Mouse (Mus musculus): ENCODE measurements at regions not wholly inside any gene's neighbourhood (a gene's known extent, or its start where the extent isn't known, plus 50 kb on each side); places are given as distances from the start of the nearest gene placed in this dataset.
"Not testable (repeated sequence)": the region's sequence is repeated elsewhere in the genome, so short reads cannot be mapped to it uniquely, and the experiment has no call there.

- H3K36me3 ChIP-seq (ENCODE audit: control insufficient read depth, insufficient read depth, low read length) = no peaks in the 10 kb centered on the region
- no peak overlapping the region for H3K4me2 ChIP-seq (ENCODE audit: low read length)
- no peaks in the 10 kb centered on the region for H3K4me1 ChIP-seq (ENCODE audit: control insufficient read depth, insufficient read depth, low read length)
- no peak for ATAC-seq
- no peak overlapping the region for H3K27ac ChIP-seq (ENCODE audit: low read length)
- H3K27me3 ChIP-seq (ENCODE audit: control insufficient read depth, insufficient read depth, low read depth, low read length) = no peaks in the 10 kb centered on the region
- no peak overlapping the region for H3K9ac ChIP-seq (ENCODE audit: low read depth, low read length)
- whole genome bisulfite sequencing = 100% methylated on average over 3 of the region's 3 CpGs
- no peak overlapping the region for H3K4me3 ChIP-seq (ENCODE audit: low read depth, low read length)
- no peaks in the 10 kb centered on the region for H3K9me3 ChIP-seq (replicated peaks; ENCODE audit: control insufficient read depth, low read length, poor library complexity, severe bottlenecking)
These were observed 310.9 kb upstream of the Klf6 start for GRCm38 (mm10) chr13:5550354-5550753.

- H3K4me2 ChIP-seq (ENCODE audit: low read length) = no peak overlapping the region
- ATAC-seq = no peak
- H3K9me3 ChIP-seq (replicated peaks; ENCODE audit: control insufficient read depth, low read length, poor library complexity, severe bottlenecking) = no peaks in the 10 kb centered on the region
- no peak overlapping the region for H3K27ac ChIP-seq (ENCODE audit: low read length)
- H3K9ac ChIP-seq (ENCODE audit: low read depth, low read length) = no peak overlapping the region
- WGBS = 92% methylated on average over 4 of the region's 4 CpGs
- H3K4me3 ChIP-seq (ENCODE audit: low read depth, low read length) = no peak overlapping the region
- H3K36me3 ChIP-seq (ENCODE audit: control insufficient read depth, insufficient read depth, low read length) = no peaks in the 10 kb centered on the region
- H3K4me1 ChIP-seq (ENCODE audit: control insufficient read depth, insufficient read depth, low read length) = no peaks in the 10 kb centered on the region
- no peaks in the 10 kb centered on the region for H3K27me3 ChIP-seq (ENCODE audit: control insufficient read depth, insufficient read depth, low read depth, low read length)
These were observed 310.2 kb upstream of the Klf6 start for GRCm38 (mm10) chr13:5551131-5551530.

- no peak overlapping the region for H3K9ac ChIP-seq (ENCODE audit: low read depth, low read length)
- no peaks in the 10 kb centered on the region for H3K36me3 ChIP-seq (ENCODE audit: control insufficient read depth, insufficient read depth, low read length)
- H3K4me1 ChIP-seq (ENCODE audit: control insufficient read depth, insufficient read depth, low read length) = no peaks in the 10 kb centered on the region
- H3K27ac ChIP-seq (ENCODE audit: low read length) = no peak overlapping the region
- no peak overlapping the region for H3K4me3 ChIP-seq (ENCODE audit: low read depth, low read length)
- no peak overlapping the region for H3K4me2 ChIP-seq (ENCODE audit: low read length)
- H3K27me3 ChIP-seq (ENCODE audit: control insufficient read depth, insufficient read depth, low read depth, low read length) = no peaks in the 10 kb centered on the region
- no peaks in the 10 kb centered on the region for H3K9me3 ChIP-seq (replicated peaks; ENCODE audit: control insufficient read depth, low read length, poor library complexity, severe bottlenecking)
- ATAC-seq = no peak
These were observed 307.8 kb upstream of the Klf6 start for GRCm38 (mm10) chr13:5553461-5553860.

GRCm38 (mm10) chr13:5558095-5558494, 303.2 kb upstream of the Klf6 start:
- no peak overlapping the region for H3K9ac ChIP-seq (ENCODE audit: low read depth, low read length)
- no peaks in the 10 kb centered on the region for H3K9me3 ChIP-seq (replicated peaks; ENCODE audit: control insufficient read depth, low read length, poor library complexity, severe bottlenecking)
- no peaks in the 10 kb centered on the region for H3K27me3 ChIP-seq (ENCODE audit: control insufficient read depth, insufficient read depth, low read depth, low read length)
- H3K4me1 ChIP-seq (ENCODE audit: control insufficient read depth, insufficient read depth, low read length) = no peaks in the 10 kb centered on the region
- ATAC-seq = no peak
- H3K27ac ChIP-seq (ENCODE audit: low read length) = no peak overlapping the region
- no peaks in the 10 kb centered on the region for H3K36me3 ChIP-seq (ENCODE audit: control insufficient read depth, insufficient read depth, low read length)
- H3K4me3 ChIP-seq (ENCODE audit: low read depth, low read length) = no peak overlapping the region
- no peak overlapping the region for H3K4me2 ChIP-seq (ENCODE audit: low read length)

- Histone ChIP-seq H3K4me2 (ENCODE audit: low read length) (no peak overlapping the region), H3K27me3 (ENCODE audit: control insufficient read depth, insufficient read depth, low read depth, low read length) (no peaks in the 10 kb centered on the region), H3K9ac (ENCODE audit: low read depth, low read length) (no peak overlapping the region), H3K27ac (ENCODE audit: low read length) (no peak overlapping the region), H3K9me3 (replicated peaks; ENCODE audit: control insufficient read depth, low read length, poor library complexity, severe bottlenecking) (no peaks in the 10 kb centered on the region), H3K4me1 (ENCODE audit: control insufficient read depth, insufficient read depth, low read length) (no peaks in the 10 kb centered on the region), H3K36me3 (ENCODE audit: control insufficient read depth, insufficient read depth, low read length) (no peaks in the 10 kb centered on the region), H3K4me3 (ENCODE audit: low read depth, low read length) (no peak overlapping the region)
- 82% methylated on average over 2 of the region's 2 CpGs for WGBS
- no peak for ATAC-seq
These were observed 294.8 kb upstream of the Klf6 start for GRCm38 (mm10) chr13:5566479-5566878.

- no peaks in the 10 kb centered on the region for H3K4me1 ChIP-seq (ENCODE audit: control insufficient read depth, insufficient read depth, low read length)
These were observed 294.4 kb upstream of the Klf6 start for GRCm38 (mm10) chr13:5566896-5567295.

GRCm38 (mm10) chr13:5569579-5569978, 291.7 kb upstream of the Klf6 start:
- Histone ChIP-seq H3K9me3 (replicated peaks; ENCODE audit: control insufficient read depth, low read length, poor library complexity, severe bottlenecking) (no peaks in the 10 kb centered on the region), H3K27me3 (ENCODE audit: control insufficient read depth, insufficient read depth, low read depth, low read length) (no peaks in the 10 kb centered on the region), H3K4me2 (ENCODE audit: low read length) (no peak overlapping the region), H3K4me1 (ENCODE audit: control insufficient read depth, insufficient read depth, low read length) (no peaks in the 10 kb centered on the region), H3K4me3 (ENCODE audit: low read depth, low read length) (no peak overlapping the region), H3K27ac (ENCODE audit: low read length) (no peak overlapping the region), H3K36me3 (ENCODE audit: control insufficient read depth, insufficient read depth, low read length) (no peaks in the 10 kb centered on the region), H3K9ac (ENCODE audit: low read depth, low read length) (no peak overlapping the region)
- WGBS = 95% methylated on average over 1 of the region's 1 CpGs
- ATAC-seq = no peak

More at GRCm38 (mm10) chr13:5566896-5567295, 294.4 kb upstream of the Klf6 start:
- ATAC-seq = no peak
- Histone ChIP-seq H3K9ac (ENCODE audit: low read depth, low read length) (no peak overlapping the region), H3K27me3 (ENCODE audit: control insufficient read depth, insufficient read depth, low read depth, low read length) (no peaks in the 10 kb centered on the region), H3K4me2 (ENCODE audit: low read length) (no peak overlapping the region), H3K27ac (ENCODE audit: low read length) (no peak overlapping the region), H3K36me3 (ENCODE audit: control insufficient read depth, insufficient read depth, low read length) (no peaks in the 10 kb centered on the region), H3K4me3 (ENCODE audit: low read depth, low read length) (no peak overlapping the region), H3K9me3 (replicated peaks; ENCODE audit: control insufficient read depth, low read length, poor library complexity, severe bottlenecking) (no peaks in the 10 kb centered on the region)
- 92% methylated on average over 2 of the region's 2 CpGs for WGBS

GRCm38 (mm10) chr13:5570386-5570785, 290.9 kb upstream of the Klf6 start:
- H3K9ac ChIP-seq (ENCODE audit: low read depth, low read length) = no peak overlapping the region
- H3K9me3 ChIP-seq (replicated peaks; ENCODE audit: control insufficient read depth, low read length, poor library complexity, severe bottlenecking) = no peaks in the 10 kb centered on the region
- no peak overlapping the region for H3K4me2 ChIP-seq (ENCODE audit: low read length)
- H3K27me3 ChIP-seq (ENCODE audit: control insufficient read depth, insufficient read depth, low read depth, low read length) = no peaks in the 10 kb centered on the region
- no peak overlapping the region for H3K27ac ChIP-seq (ENCODE audit: low read length)
- no peaks in the 10 kb centered on the region for H3K4me1 ChIP-seq (ENCODE audit: control insufficient read depth, insufficient read depth, low read length)
- no peak for ATAC-seq
- H3K36me3 ChIP-seq (ENCODE audit: control insufficient read depth, insufficient read depth, low read length) = no peaks in the 10 kb centered on the region
- H3K4me3 ChIP-seq (ENCODE audit: low read depth, low read length) = no peak overlapping the region
- WGBS = 96% methylated on average over 2 of the region's 2 CpGs

- no peak for ATAC-seq
- Histone ChIP-seq H3K4me3 (ENCODE audit: low read depth, low read length) (no peak overlapping the region), H3K4me1 (ENCODE audit: control insufficient read depth, insufficient read depth, low read length) (no peaks in the 10 kb centered on the region), H3K27ac (ENCODE audit: low read length) (no peak overlapping the region), H3K4me2 (ENCODE audit: low read length) (no peak overlapping the region), H3K36me3 (ENCODE audit: control insufficient read depth, insufficient read depth, low read length) (no peaks in the 10 kb centered on the region), H3K27me3 (ENCODE audit: control insufficient read depth, insufficient read depth, low read depth, low read length) (no peaks in the 10 kb centered on the region), H3K9ac (ENCODE audit: low read depth, low read length) (no peak overlapping the region), H3K9me3 (replicated peaks; ENCODE audit: control insufficient read depth, low read length, poor library complexity, severe bottlenecking) (no peaks in the 10 kb centered on the region)
- 81% methylated on average over 5 of the region's 5 CpGs for WGBS
These were observed 284.7 kb upstream of the Klf6 start for GRCm38 (mm10) chr13:5576568-5576967.

- H3K27me3 ChIP-seq (ENCODE audit: control insufficient read depth, insufficient read depth, low read depth, low read length); ATAC-seq: not testable (repeated sequence)
These were observed 277.6 kb upstream of the Klf6 start for GRCm38 (mm10) chr13:5583681-5584080.

More at GRCm38 (mm10) chr13:5583681-5584080, 277.6 kb upstream of the Klf6 start:
- WGBS = 87% methylated on average over 7 of the region's 7 CpGs
- not testable (repeated sequence) for H3K36me3 ChIP-seq (ENCODE audit: control insufficient read depth, insufficient read depth, low read length); H3K4me1 ChIP-seq (ENCODE audit: control insufficient read depth, insufficient read depth, low read length); H3K4me2 ChIP-seq (ENCODE audit: low read length); H3K9me3 ChIP-seq (replicated peaks; ENCODE audit: control insufficient read depth, low read length, poor library complexity, severe bottlenecking); H3K27ac ChIP-seq (ENCODE audit: low read length); H3K9ac ChIP-seq (ENCODE audit: low read depth, low read length); H3K4me3 ChIP-seq (ENCODE audit: low read depth, low read length)

Data from midbrain, embryonic 16.5 days (tissue).